Mouse (Mus musculus) activated CD4-positive, CD25-positive, alpha-beta regulatory T cell, adult 4 months (primary cell): ENCODE measurements around the gene Sord. TPM values are rescaled to one million over a fixed set of nuclear protein-coding genes. Genes with fewer than 3 reads are reported as not detected.
"Not testable (repeated sequence)": the region's sequence is repeated elsewhere in the genome, so short reads cannot be mapped to it uniquely, and the experiment has no call there.

Experiments used
- ATAC-seq: one replicate; pipeline ENCODE4 v1.8.0; 2017
- polyA plus RNA-seq, 2 experiments: library from polyadenylated mRNA; unstranded; fragments of 100-300 nt; shearing (Covaris generic); gene quantifications; one replicate each; pipeline ENCODE4 v1.2.1; 2017

Gene Sord
- 1 to 10 TPM; 5.5 to 5.7 TPM for polyA plus RNA-seq

DNA sequence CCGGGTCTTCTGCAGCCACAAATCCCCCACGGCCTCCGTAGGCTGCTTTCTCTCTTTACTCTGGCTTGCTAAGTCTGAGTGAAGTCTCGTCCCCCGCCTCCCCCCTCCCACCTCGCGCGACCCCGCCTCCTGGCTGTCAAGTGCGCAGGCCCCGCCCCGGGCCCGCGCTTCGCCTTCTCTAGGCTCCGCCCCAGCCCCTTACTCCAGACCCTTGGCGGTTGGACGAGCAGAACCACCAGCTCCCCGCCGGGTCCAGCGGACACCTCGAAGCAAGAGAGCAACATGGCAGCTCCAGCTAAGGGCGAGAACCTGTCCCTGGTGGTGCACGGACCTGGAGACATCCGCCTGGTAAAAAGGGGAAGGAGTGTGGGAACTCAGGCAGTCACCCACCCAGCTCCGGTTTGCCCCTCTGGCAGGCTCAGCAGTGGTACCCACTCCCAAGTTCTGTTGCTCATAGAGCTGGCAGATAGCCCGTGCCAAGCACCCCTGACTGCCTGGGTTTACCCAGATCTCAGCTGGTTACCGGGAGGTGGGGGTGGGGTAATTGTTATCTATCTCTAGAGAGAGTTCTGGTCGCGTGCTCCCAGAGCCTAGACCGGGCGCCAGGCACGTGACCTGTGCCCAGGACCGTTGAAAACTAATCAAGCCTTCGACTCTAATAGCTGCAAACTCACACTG, at the start of gene Sord:
Gene Sord, plus strand, starts transcription at position 139 of the 678 bp plus-strand sequence.
- ATAC-seq, result peak; percentile 73

DNA sequence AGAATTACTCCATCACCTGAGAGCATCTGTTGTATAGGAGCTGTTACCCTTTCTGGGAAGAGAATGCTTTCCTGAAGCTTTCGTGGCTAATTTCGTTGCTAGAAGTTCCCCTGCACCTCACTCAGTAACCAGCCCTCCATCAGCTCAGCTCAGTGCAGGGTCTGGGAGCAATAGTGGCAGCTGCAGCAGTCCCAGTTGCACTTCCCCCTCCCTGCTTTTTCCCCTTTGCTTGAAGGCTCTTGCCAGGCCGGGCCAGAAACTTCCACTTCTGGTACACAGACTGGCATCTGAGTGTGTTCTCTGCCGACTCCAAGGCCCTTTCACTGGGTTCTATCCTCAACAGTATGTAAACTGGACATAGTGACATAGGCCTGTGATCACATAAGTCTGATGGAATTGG, 49.5 kb upstream of the Sord start:
- ATAC-seq, result no peak

DNA sequence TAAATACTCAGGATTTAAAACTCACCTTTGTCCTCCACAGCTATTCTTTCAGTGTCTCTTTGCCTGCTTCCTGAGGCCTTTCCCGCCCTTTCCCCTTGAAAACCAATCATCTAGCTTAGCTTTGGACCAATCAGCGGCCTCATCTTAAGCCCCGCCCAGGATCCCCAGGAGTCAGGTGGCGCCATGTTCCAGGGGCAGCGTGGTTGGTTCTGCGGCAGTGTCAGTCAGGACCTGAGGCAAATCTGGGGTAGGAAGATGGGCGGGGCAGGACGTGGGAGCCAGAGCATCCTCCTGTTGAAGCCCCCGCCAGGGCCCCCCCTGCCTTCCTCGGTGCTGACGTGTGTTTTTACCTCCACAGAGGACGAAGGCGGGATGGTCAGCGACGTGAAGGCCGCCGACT, 48.4 kb upstream of the Sord start, which contains the start of the genes Patl2 and Terb2:
Gene Patl2, minus strand, starts transcription at position 84 of the 400 bp plus-strand sequence.
Gene Terb2, plus strand, starts transcription at position 167 of the 400 bp plus-strand sequence.
- ATAC-seq, result no peak

DNA sequence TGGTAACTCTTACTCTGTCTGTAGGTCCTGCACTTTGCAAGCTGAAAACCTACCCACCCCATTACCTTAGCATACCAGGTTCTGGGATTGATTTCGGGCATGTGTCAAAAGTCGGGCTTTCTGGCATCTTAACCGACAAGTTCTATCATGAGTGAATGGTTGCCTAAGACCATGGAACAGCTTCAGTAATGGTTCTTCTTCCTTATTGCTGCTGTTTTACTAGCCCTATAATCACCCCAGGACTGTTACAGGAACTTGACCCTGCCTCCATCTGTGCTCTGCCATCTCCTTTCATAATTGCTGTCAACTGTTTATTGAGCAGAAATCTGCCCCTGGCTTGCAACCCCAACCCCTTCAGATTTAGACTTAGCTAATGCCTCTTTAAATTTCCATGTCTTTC, 47.8 kb upstream of the Sord start:
- no peak for ATAC-seq

DNA sequence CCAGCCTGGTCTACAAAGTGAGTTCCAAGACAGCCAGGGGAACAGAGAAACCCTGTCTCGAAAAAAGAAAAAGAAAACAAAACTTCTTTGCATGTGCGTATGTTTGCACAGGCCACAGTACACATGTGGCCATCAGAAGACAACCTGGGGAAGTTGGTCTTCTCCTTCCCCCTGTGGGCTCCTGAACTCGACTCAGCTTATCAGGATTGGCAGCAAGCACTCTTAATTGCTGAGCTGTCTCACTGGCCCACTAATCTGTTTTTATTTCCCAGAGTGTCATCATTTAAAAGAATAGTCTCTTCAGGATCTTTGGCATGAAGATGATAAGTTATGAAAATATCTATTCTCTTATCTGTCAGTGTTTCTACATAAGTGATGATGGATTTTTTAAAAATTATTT, 42.7 kb upstream of the Sord start:
- no peak for ATAC-seq

DNA sequence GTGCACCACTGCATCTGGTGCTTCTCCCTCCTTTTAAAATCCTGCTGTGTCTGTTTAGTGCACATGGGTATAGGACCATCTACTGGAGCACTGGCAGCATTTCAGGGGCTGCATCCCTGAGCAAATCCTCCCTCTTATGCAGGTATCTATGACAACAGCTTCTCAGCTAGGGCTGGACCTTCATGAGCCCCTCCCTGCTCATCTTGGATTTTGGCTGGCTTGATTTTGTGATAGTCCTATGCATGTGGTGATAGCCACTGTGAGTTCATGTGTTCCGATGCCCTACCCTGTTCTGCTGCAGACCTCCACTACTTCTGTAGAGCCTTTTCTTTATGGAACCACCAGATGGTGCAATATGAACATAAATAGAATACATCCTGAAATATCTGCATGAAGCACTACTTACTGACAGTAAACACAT, 40.0 kb upstream of the Sord start:
- peak; percentile 66 for ATAC-seq

DNA sequence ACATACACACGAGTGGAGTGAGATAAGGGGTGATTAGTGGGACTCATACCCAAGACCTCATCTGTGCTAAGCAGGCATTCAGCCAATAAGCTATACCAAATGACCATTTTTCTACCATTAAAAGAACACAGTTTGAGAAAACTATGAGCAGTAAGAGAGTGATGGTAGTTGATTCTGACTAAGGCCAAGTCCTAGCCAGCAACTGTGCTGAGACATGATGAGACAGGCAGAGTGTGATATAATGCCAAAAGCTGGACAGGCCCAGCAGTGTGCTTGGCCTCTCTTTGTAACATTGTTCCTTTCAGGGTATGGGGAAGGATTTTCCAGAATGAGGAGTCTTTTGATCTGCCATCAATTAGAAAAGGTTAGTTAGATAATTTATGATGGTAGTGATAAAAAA, 33.0 kb upstream of the Sord start:
- no peak for ATAC-seq

DNA sequence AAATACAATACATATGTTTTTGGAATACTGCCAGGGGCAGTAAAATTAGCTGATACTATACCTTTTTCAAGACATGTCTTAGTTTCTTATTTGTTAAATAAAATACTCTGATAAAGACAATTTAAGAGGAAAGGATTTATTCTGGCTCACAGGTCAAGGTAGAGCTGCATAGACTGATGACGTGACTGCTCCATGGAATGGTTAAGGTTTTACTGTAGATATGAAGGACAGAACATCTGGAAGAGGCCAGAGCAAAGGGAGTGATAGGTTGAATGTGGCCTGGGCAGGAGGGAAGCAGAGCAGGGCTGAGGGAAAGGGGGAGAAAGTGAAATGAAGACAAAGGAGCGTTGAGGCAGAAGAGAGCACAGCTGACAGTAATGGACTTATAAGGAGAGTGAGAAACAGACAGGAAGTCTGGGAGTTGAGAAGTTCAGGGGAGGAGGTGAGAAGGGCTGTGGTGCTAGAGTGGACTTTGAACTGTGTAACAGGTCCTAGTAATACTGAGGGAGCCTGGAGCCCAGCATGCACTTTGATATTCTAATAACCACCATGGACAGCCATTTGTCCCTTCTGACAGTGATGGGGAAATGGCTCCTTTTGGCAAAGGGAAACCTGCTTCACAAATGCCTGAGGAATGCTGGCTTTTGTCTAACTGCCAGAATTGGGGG, 28.0 kb upstream of the Sord start:
- ATAC-seq, result no peak

DNA sequence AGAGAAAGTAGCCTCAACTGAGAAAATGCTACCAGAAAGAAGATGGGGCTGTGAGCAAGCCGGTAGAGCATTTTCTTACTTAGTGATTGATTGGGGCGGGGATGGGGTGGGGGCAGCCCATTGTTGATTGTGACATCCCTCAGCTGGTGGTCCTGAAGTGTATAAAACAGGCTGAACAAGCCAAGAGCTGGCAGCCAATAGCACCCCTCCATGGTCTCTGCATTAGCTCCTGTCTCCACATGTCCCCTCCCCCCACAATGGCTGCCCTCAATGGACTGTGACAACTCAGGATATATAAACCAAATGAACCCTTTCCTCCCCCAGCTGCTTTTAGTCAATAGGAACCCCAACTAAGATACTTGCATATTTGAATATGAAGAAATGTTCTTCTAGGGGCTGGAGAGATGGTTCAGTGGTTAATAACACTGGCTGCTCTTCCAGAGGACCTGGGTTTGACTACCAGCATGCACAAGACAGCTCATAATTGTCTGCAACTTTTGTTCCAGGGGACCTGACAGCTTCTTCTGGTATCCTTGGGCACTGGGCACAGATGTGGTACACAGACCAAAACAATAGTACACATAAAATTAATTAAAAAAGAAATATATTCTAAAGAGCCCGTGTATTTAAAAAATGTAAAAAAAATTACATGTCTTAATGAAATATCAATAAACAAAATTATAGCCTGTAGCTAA, 23.9 kb upstream of the Sord start:
- no peak for ATAC-seq

DNA sequence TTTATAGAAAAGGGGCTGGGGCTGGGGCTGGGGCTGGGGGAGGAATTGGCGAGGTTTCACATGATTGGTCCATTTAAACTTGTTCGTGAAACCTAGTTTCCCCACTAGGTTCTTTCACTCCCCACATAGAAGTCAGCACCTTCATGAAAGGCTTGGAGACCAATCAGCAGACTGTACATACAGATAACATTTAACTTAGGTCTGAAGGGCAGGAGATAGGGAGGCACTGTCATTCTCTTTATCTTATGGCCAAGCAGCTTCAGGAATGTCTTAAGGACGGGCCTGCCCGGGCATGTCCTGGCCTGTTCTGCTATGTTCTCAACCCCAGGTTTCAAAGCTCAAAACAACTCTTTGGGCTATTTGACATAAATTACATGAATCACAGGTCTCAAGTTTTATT, 17.5 kb upstream of the Sord start:
- not testable (repeated sequence) for ATAC-seq

DNA sequence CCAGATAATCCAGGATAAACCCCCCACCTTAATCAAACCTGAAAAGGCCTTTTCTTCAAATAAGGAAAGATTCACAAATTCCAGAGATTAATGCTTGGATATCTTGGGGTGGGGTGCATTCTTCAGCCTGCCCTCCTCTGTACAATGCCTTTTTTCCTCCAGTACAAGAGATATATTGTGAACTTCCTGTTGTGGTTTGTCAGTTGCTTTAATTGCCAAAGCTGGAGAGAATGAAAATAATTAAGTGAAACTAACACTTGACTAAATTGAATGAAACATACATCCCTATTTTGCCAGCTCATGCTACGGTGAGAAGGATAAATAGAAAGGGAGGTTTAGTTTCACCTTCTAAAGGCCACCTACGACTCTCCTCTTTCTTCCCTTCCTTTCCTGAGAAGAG, 16.3 kb upstream of the Sord start:
- no peak for ATAC-seq

DNA sequence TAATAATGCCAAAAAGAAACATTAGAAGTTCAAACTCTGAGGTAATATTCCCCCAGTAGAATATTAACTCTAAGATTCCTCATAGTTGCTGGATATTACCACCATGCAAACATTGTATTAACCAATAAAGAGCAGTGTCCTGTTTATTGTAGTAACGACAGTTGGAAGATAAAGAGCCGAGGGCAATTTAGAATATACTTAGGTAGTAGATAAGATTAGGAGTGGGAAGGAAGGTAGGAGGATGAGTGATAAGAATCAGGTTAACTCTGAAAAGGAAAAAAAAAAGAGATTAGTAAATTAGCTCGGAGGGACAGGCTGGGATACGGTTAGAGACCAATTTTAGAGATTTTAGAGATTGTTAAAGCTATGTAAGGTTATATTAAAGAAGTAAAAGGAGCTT, 13.2 kb upstream of the Sord start:
- no peak for ATAC-seq

DNA sequence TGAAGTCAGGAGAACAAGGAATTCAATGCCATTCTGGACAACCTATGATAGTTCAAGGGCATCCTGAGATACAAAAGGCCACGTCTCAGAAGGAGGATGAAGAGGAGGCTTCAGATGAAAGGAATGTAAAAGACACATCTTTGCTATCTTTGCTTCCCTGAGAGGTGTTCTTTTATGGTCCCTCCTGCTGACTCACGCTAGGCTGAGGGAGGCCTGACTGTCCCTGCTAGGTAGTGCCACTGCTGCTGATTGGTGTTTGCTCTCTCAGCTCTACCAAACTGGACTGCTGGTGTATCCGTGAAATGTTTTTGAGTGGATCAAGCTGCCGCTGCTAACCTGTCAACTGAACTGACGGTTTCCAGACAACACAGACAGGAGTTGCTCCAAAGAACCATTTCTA, 12.8 kb upstream of the Sord start:
- ATAC-seq, result no peak

DNA sequence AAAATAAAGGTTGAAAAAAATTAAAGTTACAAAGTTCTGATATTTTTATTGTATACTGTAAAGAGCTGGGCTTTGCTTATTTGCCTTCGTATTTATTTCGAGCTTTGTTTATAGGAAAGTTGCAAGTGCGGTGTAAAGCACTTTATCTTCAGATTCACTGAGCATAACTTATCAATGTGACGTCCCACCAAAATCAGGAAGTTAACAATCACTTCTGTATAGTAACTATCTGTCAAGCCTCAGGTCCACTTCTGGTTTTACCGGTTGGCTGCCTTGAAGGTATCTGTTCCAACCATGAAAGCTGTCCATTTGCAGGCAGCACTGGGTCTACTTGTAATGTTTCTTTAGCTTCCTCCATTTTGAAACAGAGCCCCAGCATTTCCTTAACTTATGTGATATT, 12.3 kb upstream of the Sord start:
- ATAC-seq, result no peak

DNA sequence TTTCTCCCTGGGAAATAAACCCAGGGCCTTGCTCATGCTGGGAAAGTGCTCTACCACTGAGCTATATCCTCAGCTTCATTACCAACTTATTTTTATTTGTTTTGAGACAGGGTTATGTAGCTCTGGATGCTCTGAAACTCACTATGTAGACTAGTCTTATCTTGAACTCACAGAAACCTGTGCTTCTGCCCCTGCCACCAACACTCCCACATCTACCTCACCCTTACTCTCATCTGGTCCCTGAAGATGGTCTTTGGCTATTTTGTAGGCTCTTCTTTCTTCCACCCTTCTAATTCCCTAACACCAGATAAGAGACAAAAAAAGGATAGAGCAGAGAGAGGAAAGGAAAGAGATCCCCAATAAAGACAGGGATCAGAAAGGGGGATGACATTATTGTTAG, 10.9 kb upstream of the Sord start:
- ATAC-seq, result no peak

DNA sequence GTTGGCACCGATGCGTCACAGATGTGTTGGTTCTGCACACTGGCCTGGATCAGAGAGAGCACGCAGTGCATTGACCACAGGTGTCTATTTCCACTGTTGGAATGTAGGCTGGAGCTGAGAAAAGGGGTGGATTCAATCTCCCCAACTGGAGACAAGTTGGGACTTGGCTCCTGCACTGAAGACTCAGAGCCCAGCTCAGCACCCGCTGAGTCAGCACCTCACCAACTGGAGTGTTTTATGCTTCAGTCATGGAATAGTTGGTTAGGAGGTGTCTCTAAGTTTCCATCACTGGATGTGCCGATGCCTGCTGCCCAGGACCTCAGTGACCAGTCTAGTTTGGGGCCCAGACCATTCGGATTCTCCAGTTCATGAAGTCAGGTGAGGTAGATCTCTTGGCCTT, 4.2 kb upstream of the Sord start:
- ATAC-seq, result no peak

DNA sequence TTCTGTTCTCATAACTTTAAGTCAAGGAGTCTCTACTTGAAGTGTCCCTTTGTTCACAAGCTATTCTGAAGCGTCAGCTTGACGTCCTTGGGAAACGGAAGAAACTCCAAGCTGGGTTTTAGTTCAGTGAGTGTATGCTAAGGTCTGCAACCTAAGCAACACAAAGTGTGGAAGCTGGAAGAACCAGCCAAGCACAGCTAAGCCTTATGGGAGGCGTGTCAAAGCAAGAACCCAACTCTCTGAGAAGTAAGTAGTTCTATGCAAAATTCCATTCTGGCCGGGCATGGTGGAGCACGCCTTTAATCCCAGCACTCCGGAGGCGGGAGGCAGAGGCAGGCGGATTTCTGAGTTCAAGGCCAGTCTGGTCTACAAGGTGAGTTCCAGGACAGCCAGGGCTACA, 2.9 kb upstream of the Sord start:
- ATAC-seq, result no peak

DNA sequence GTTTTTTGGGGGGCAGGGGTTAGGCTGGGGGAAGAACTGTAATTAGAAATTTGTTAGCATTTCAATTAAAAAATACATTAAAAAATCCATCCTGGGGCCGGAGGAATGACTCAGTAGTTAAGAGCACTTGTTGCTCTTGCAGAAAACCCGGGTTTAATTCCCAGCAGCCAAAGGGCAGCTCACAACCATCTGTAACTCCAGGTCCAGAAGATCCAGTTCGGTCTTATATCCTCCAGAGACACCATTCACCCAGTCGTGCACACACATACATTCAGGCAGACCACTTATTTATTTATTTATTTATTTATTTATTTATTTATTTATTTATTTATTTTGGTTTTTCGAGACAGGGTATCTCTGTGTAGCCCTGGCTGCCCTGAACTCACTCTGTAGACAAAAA, 1.2 kb upstream of the Sord start:
- no peak for ATAC-seq

DNA sequence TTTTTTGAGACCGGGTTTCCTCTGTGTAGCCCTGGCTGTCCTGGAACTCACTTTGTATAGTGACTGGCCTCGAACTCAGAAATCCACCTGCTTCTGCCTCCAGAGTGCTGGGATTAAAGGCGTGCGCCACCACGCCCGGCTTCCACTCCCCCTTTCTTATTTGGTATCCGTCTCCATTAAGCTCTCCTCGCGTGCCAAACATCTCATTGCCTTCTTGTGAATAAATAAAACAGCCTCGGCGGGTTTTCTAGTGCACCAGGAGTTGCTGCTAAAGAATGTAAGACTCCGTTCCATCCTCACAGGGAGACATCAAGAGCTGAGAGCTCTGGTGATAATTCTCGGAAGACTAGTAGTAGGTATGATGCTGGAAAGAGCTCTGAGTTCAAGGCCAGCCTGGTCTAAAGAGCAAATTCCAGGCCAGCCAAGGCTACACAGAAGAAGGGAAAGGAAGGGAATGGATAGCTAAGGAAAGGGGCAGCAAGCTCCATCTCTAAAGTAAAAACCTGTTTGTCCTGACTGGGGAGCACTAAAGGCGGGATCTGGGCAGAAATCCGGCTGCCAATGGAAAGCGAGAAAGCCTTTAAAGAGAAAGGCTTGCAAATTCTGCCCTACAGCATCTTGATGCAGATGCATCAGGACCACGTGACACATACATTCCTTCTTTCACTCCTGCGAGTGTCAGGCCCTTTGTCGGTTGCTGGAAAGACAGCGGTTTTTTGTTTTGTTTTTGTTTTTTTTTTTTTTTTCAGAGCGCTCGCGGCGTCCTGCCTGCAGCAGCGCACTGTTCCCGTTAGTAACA, 591 bp upstream of the Sord start:
- ATAC-seq, result peak; percentile 51

DNA sequence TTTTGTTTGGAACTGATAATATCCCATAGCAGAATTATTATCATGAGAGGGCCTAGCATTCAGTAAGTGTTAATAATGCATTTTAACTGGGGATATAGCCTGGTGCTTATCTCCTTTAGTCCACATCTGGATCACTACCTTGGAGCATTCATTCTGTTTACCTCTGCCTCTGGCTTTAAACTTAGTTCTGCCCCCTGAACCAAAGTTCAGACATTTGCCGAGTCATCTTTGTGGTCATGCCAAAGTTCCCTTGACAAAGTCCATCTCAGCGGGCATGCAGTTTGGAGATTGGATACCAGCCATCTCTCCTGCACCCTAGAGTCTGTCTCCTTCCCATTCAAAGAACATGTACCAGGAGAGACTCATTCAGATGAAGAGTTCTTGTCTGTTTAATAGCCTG, 876 bp downstream of the Sord start:
- no peak for ATAC-seq

DNA sequence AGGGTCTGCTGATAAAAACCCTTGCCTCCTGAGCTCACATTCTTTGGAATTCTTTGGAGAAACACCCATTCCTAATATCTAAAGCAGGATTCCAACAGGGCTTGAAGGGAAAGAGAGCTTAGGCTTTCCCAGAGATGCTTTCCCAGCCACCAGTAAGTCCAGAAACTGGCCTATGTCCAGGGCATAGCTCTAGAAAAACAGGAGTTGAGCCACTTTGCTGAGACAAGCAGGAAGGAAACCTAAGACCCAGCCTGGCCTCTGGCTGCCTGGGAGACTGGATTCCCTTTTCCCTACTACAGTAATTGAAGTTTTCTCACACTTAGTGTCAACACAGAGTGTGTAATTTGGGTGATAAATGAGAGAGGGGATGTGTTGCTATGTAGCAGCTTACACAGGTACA, 1.8 kb downstream of the Sord start:
- ATAC-seq, result no peak

DNA sequence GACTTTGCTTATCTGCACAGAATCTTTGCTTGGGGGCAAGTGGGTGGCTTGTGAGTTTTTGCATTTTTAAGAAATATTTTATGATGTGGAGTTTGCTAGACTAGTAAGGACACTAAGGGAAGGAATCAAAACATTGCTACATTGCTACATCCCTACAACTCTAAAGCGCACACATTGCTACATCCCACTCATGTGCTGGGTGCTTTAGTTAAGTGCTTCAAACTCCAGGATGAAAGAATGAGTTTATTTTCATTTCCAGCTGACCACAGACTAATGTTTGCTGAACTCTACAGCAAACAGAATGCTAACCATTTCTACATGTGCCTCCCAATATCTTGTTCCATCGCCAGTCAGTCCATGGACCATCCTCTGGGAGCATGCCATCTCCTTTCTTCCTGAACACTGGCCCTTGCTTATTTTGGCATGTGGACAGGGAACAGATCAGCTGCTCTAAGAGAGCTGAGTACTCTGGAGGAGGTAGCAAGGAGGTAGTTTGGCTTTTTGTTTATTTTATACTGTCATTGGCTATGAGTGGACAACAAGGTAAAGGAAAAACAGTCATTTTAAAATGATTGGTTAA, 3.4 kb downstream of the Sord start:
- no peak for ATAC-seq

DNA sequence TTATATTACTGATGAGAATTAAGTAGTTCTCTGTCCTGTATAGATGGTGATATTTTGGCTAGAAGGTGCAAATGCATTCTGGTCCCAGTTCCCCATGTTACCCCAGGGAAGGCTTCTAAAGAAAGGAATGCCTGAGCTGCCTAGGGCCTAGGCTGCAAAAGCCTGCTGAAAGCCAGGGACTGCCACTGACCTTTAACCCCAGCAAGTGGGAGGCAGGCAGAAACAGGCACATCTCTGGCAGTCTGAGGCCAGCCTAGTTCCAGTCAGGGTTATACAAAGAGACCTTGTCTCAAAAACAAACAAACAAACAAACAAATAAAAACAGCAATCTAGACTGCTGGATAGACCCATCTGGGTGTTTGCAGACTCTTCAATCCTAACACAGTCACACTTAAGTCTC, 6.2 kb downstream of the Sord start:
- no peak for ATAC-seq
